Mouse (Mus musculus) left cerebral cortex, postnatal 10 days (tissue): ENCODE data around the gene Prox2. TPM values are rescaled to one million over a fixed set of nuclear protein-coding genes. Genes with fewer than 3 reads are reported as not detected.

ENCODE experiments used
- DNase-seq, 2 experiments: peaks; one replicate each; pipeline ENCODE4 v3.0.0; 2021 to 2022; ENCODE audit warnings: low spot score in 2 of 2, mixed read lengths in 1 of 2; ENCODE audit errors: extremely low spot score in 1 of 2
- intact Hi-C: fragments of 180-260 bp; cut with DNase I; formaldehyde crosslinking; loops from one replicate; pipeline ENCODE4 v1.15.1; 2025
- total RNA-seq, 2 experiments: library from RNA; stranded (reverse); gene quantifications; 2 replicates each; pipeline ENCODE4 v1.2.3; 2021

Prox2 gene
- total RNA-seq, 2 experiments from 2014 or later: 0.51 to 1.0 TPM

DNA sequence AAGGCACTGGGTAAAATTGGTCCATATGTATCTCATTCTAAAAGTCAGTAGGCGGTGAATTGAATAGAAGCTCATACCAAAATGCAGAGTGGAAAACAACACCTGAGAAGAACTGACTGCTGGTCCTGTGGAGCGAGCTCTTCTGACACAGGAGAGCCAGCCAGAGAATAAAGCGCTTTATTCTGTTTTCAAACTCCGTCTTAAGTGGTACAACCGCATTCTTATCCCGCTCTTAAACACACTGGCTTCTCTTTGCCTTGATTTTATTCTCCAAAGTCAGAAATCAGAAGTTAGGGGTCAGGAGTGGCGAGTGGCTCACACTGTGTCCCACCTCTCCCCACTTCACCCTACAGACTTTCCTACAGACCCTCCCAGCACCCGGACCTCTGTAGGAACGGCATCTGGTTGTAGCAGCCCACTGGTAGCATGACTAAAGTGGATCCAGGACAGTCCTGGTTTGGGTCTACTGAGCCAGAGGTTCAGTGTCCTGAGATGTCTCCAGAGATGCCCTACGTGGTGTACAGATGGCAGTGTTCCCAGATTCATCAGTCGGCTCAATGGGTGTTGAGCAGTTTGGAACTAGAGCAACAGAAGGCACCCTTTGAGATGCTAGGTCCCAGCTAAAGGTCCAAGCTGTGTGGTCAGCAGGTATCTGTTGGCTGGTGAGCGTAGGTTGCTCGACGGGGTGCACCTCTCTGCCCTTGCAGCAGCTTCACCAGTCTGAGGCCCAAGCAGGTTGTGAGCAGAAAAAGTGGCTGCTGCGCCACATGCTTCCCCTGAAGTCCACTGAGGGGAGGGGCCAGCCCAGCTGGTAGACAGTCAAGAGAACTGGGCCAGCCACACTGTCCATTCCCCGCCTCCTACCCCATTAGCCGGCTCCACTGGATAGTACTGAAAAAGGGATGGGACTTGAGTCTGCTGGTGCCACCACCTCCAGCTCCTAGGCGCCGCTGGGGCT, 25.2 kb upstream of the Prox2 start:
- DNase-seq: no peak
- intact Hi-C loops: no loop called here

DNA sequence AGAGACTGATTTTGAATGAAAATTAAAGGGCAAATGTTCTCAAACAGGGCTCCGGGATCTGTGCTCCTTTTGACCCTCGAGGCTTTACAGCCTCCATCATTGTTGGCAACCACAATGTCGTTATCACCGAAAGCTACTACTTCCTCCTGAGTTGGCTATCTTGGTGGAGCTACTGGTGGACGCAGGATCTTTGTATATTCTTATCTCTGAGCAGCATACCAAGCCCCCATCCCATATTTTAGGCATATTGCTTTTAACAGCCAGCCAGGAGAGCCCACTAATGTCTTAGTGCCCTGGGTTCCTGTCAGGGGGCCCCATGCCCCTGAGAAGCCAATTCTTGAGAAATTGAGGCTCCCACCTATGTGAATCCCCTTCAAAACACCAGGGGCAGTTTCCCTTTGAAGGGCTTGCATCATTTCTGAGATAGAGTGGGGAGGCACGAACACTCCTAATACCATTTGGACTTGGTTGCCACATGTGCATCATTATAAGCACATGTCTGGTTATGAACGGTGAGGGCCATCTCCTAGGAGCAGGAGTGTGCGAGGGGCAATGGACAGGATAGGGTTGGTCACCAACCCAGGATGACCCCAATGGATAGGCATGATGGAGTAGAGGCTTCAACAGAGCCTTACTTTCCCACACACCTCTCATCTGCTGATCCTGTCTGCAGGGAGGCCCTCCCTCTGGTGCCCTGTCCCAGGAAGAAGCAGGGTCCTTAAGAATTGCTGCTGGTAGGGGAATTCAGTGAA, 23.7 kb upstream of the Prox2 start:
- DNase-seq: no peak
- intact Hi-C loops: no loop called here

DNA sequence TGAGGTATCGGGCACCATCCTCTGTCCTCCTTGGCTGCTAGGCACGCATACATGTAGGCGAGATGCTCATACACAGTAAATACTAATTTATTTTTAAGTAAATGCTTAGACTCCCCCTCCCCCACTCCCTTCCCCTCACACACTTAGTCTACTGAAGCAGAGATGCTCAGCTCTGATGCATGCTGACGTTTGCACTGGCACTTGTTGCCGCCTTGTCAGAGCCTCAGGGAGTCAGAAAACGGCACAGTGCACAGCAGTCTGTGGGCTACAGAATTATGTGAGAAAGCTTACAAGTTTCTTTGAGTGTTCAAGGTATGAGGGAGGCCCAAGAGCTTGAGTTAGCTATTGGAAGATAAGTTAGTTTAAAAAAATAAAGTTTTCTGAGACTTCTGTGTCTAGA, 20.8 kb upstream of the Prox2 start:
- intact Hi-C loops: no loop called here
- no peak for DNase-seq

DNA sequence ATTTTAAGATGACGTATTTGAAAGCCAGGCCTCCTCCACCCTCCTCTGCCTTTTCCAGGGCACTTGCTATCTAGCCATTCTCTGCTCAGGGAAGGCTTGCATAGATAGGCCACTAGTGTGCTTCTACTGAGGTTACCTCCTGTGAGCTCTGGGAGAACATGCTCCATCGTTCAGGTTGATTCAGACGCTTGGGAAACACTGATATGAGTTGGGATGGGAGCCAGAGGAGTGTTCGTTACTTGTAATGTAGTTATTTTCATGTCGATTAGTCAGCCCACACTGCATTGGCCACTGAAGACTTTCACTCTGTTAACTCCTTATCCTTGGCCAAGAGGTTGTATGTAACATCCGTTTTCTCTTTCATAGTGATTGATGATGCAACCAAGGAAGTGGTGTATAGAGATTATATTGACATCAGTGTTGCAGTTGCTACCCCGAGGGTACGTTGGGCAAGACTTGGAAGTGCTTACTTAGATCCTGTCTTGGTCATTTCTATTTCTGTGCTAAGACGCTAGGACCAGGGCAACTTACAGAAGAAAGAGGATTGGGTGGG, 18.9 kb upstream of the Prox2 start:
- no peak for DNase-seq
- intact Hi-C loops: no loop called here

DNA sequence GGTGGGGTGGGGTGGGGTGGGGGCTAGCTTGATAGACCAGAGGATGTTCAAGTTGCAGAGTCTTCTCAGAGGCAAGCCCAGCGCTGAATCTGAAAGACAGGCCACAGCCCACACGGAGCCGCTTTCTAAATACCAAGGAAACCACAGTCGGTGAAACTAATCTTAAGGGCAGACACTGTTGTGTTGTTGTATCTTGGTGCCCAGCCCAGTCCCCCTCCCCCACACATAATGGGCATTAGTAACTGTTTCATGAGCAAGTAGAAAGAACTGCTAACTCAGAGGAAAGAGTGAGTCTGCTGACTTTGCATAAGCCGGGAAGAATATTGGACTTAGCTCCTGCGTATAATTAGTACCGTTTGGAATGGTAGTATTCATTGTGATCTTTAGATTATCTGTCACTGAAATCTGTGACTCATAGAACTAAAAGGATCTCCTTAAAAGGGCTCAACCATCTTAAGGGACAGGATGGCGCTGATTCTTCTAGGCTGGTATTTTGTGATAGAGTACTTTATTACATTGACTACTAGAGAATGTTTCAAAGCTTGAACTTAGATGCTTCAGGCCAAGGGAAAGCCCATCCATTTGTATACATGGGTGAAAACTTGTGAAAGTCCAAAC, 16.5 kb upstream of the Prox2 start:
- intact Hi-C loops: no loop called here

DNA sequence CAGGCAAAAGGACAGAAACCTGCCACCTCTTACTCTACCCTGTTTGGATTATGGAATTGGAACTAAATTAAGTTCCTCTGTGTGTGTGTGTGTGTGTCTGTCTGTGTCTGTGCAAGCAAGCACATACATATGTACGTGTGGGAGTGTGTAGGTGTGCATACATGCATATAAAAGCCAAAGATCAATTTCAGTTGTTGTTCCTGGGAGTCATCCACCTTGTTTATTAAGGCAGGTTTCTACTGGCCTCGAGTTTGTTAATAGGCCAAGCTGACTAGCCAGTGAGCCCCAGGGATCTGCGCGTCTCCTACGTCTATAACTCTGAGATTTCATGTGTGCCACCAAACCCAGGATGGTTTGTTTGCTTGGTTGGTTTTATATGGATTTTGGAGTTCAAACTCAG, 14.2 kb upstream of the Prox2 start:
- no peak for DNase-seq
- intact Hi-C loops: no loop called here

More for the DNA sequence above, 16.5 kb upstream of the Prox2 start:
- no peak for DNase-seq

DNA sequence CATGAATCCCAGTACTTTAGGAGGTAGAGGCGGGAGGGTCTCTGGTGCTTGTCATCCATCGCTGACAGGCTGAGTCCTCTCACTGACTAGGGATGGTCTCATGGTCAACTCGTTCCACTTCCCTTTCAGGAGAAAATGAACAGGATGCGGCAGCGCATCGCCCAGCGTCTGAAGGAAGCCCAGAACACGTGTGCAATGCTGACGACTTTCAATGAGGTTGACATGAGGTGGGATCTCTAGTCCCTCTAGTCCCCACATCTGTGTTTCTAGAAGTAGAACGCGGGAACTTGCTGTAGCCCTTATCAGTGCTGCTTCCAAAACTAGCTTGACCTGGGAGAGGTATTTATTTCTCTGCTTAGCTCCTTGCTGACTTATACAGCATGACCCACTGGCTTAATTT, 13.1 kb upstream of the Prox2 start:
- intact Hi-C loops: no loop called here
- peak in 1 of 2 experiments; percentile 19 for DNase-seq

DNA sequence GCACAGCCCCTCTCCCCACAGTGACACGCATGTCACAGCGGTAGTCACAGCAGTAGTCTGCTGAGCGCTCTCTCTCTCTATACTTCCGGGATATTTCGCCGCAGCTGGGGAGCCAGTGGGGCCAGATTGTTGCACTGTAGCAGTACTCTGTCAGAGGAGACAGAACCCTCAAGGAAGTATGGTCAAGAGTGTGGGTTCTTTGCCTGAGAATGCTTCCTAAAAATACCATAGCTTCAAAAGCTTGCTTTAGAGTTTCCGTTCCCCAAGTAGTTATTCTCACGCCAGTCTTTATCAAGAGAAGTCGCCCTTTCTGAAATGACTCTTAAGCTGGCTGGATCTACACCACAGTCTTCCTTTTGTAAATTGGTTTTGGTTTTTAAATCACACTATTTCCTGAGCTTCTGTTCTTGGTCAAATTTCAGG, 12.6 kb upstream of the Prox2 start:
- intact Hi-C loops: no loop called here
- DNase-seq: peak in 1 of 2 experiments; percentile 20

DNA sequence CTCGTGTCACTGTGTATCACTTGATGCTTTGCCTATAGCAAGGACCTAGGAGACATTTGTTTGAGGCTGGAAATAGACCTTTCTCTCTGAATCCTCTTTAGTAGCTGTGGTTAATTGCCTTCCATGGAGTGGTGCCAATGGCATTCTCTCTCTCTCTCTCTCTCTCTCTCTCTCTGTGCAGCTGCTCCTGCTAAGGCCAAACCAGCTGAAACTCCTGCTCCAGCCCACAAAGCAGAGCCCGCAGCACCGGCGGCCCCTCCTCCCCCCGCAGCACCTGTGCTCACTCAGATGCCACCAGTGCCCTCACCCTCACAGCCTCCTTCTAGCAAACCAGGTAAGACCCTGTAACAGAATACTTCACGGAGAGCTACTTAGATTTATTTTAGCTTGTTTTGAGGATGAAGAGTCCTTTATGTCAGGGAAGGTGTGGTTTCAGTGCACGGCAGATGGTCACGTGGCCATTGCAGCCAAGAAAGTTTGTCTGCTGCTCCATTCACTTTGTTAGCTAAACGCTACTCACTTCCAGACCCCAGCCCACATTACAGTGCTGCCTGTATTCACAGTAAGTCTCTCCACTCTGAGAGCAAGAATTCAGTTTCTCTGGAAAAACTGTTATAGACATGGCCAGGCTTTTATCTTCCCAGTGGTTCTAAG, 11.4 kb upstream of the Prox2 start:
- no peak for DNase-seq
- intact Hi-C loops: no loop called here

DNA sequence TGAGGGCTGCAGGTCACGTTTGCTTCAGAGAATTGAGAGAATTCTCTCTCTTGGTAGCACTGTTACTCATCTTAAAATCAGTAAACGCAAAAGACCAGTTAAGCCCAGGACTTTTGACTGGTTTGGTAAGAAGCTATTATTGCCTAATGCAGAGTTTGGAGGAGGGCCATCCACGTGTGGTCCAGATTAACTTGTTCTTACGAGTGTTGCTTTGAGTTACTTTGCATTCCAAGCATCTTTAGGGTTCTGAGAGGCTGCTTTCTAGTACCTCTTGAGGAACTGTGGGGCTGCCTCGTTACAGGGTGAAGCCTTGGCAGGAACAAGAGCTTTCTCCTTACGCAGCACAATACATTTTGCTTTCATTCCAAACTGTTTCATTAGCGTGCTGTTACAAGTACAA, 5.1 kb upstream of the Prox2 start:
- intact Hi-C loops: no loop called here

DNA sequence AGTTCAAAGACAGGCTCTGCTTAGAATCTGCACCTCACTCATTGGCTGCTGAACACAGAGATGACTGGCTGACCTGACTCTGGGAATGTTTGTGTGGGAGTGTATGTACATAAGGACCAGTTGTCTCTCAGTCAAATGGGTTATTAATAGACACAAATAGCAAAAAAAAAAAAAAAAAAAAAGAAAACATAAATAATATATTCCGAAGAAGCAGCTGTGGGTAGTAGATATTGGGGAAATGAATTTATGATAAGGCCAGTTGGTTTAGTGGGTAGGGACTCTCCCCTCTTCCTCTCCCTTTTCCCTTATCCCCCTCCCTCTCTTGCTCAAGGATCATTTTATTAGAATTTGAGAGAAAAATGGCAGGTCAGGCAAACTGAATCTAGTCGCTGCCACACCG, 3.4 kb upstream of the Prox2 start:
- intact Hi-C loops: no loop called here
- no peak for DNase-seq

More for the DNA sequence above, 5.1 kb upstream of the Prox2 start:
- no peak for DNase-seq

DNA sequence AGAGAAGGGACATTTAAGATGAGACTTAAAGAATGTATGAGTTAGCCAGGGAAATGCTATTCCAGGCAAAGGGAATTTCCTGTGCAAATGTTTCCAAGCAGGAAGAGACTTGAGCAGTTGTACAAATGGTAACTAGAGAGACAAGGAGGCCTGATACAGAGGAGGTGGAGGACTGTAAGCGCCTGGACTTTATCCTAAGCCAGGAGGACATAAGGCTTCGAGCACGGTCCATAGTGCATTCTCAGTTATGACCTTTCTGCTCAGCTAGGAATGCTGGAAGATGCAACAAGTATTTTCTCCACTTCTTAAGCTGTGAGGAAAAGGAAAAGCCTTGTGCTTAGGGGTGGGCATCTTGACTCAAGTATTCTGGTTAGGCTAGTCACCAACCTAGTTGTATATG, 2.8 kb upstream of the Prox2 start:
- DNase-seq: no peak
- intact Hi-C loops: no loop called here

DNA sequence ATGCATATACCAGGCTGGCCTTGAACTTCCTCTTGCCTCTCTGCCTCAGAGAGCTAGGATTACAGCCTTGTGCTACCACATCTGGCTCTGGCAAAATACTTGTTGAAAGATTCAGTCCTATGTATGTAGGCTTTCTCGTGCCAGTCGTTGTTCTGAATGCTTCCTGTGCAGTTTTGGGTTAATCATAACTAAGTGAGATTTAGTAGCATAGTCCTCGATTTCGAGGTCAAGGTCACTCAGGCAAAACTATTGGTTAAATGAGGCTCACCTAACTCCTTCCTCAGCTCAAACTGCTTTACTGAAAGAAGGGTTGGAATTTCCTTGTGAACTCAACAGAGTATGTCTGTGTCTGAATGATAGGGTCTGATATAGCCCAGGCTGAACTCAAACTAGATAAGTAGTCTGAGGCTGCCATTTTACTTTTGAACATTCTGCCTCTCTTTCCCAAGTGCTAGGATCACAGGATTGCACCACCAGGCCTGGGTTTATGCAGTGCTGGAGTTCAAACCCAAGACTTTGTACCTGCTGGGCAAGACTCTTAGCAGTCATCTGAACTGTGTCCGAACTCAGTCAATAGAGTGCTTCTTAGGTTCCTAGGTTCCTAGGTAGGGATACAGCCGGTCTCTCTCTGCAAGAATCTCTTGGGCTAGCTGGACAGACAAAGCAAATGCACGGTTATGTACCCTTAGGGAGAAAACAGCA, 2.1 kb upstream of the Prox2 start:
- no peak for DNase-seq
- intact Hi-C loops: no loop called here

DNA sequence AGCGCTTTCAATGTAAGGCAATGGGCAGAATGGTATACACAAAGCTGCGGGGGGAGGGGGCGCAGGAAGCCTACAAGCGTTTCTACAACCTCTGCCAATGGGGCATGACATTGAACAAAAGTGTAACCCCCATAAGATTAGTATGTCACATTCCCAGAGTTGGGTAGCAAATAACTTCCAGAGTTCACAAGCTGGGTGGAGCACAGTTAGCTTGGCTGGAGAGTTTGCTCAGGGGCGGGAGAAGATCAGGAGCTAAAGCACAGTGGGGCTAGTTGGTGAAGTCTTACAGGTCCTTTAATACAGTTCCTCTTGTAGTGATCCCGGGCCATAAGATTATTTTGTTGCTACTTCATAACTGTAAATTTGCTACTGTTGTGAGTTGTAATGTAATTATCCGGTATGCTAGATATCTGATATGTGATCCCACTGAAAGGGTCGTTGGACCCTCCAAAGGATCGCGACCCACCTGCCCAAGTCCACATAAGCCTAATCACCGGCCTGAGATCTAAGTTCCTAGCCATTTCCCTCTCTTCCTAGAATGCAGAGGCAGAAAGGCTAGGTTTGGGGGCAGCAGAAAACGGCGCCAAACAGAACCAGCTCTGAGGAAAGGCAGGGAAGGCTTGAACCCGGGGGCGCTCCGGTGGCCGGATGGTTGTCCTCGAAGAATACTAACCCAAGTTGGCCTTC, 405 bp downstream of the Prox2 start:
- intact Hi-C loops: no loop called here
- no peak for DNase-seq

DNA sequence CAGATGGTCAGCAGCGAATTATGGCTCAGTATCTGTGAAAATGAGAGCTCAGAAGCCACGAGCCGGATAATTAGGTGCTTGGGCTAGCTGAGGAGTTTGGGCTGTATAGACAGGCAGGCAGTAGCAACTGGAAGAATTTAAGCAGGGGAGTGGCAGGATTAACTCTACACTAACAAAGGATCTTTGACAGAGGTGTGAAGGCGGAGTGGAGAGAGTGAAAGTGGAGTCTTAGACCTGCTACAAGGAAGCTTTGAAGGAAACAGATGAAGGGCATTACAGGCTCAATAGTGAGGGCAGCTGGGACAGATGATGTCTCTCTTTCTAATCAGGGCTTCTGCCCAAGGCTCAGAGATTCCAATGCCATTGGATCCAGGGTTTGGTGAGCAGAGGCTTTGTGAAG, 1.1 kb downstream of the Prox2 start:
- no peak for DNase-seq
- intact Hi-C loops: no loop called here

DNA sequence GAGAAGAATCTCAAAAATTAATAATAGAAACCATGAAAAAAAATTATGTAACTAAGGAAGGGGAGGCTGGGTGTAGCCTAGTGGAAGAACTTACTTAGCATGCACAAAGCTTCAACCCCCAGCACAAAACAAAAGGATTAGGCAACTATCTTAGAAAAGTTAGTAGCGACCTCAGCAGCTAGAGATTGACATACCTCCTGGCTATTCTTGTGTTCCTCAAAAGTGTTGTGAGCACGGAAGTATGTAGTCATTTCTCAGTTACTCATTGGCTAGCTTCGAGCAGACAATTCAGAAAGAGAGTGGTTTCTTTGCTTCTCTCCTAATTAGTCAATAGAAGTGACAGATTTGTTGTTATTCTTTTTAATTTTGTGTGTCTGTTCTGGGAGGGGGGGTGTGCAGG, 1.9 kb downstream of the Prox2 start:
- intact Hi-C loops: no loop called here
- DNase-seq: no peak

DNA sequence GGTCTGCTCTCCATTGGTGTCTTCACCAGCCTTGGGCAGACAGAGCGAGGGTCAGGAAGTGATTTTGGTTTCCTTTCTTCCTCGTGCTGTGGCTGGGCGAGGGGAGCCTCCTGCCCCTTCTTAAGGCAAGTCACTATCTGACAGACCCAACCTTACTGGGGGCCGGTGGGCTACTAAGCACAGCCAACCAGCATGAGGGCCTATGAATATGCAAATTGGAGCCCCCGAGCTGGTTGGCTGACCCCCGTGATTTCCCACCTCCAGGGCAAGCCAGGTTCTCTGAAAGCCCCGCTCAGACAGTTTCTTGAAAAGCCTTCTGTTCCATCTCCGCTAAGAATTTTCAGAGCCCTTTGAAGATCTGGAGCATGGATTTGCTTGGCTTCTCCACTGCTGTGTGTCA, 4.3 kb downstream of the Prox2 start:
- DNase-seq: no peak
- intact Hi-C loops: no loop called here

DNA sequence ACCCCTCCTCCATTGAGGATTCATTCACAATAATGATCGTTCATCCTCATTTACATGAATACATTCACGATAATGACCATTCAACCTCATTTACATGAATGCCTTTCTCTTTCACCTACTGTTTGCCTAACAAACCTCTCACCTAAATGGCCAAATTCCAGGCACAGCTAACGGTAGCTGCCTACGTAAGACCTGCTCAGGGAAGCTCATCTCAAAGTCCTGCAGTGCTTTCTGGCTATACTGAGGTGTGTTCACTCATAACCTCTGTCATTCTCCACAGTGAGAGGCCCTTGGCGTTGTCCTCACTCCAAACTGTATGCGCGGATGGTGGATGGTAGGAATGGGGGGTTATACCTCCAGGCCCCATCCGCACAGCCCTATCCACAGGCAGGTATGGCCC, 5.8 kb downstream of the Prox2 start:
- intact Hi-C loops: no loop called here
- DNase-seq: no peak
